In genomic region chr3:116128311-116129204, GRCm38 (mm10) we compare ENCODE assay signal across 8 mouse cellular contexts. TPM values are rescaled to one million over a fixed set of nuclear protein-coding genes. Genes with fewer than 3 reads are reported as not detected.
DNase-seq lines count a peak whose midpoint lies in the region; ATAC-seq and TF ChIP-seq lines count a peak whose summit lies in the region.

No protein-coding gene starts in this region.

- no peak for TF ChIP-seq CTCF in cortical plate, adult 2 months (IDR thresholded peaks at IDR 0.05; ENCODE audit: extremely low read depth, insufficient read depth, low read length)

- TF ChIP-seq POLR2A in cortical plate, adult 2 months (IDR thresholded peaks at IDR 0.05; ENCODE audit: extremely low read depth, insufficient read depth, low read length) = no peak

- no peak for ATAC-seq in hindbrain, embryonic 13.5 days (ENCODE audit: low FRiP score)
- ATAC-seq in midbrain, embryonic 13.5 days = peak; percentile 57

- no peaks in the 10 kb centered on the region for H3K4me1 ChIP-seq in cortical plate, adult 2 months (ENCODE audit: control insufficient read depth, insufficient read depth, low read length)
- H3K4me1 ChIP-seq in hindbrain, embryonic 13.5 days (replicated peaks) = peaks cover 14% of the 10 kb centered on the region; the same call in 1 of the 2 replicates
- peaks cover 30% of the 10 kb centered on the region for H3K4me1 ChIP-seq in midbrain, embryonic 13.5 days (replicated peaks)

- peak overlapping the region; percentile 48 for H3K4me2 ChIP-seq in hindbrain, embryonic 13.5 days
- H3K4me2 ChIP-seq in midbrain, embryonic 13.5 days (replicated peaks) = peak overlapping the region; percentile 52

- no peak overlapping the region for H3K27ac ChIP-seq in cortical plate, adult 2 months (ENCODE audit: insufficient read depth, low read length)
- peak overlapping the region; percentile 55 for H3K27ac ChIP-seq in hindbrain, embryonic 13.5 days
- H3K27ac ChIP-seq in midbrain, embryonic 13.5 days = peak overlapping the region; percentile 72

- intact Hi-C loops in left cerebral cortex, postnatal 14 days (cut with DNase I) = no loop called here

- no peaks in the 10 kb centered on the region for H3K27me3 ChIP-seq in hindbrain, embryonic 13.5 days
- H3K27me3 ChIP-seq in midbrain, embryonic 13.5 days = no peaks in the 10 kb centered on the region

- no peaks in the 10 kb centered on the region for H3K36me3 ChIP-seq in hindbrain, embryonic 13.5 days
- H3K36me3 ChIP-seq in midbrain, embryonic 13.5 days = peaks cover 5% of the 10 kb centered on the region; the same call in 1 of the 2 replicates

- peak overlapping the region; percentile 49; the same call in 1 of the 2 replicates for H3K9ac ChIP-seq in hindbrain, embryonic 13.5 days
- H3K9ac ChIP-seq in midbrain, embryonic 13.5 days (replicated peaks) = peak overlapping the region; percentile 43

- H3K9me3 ChIP-seq in hindbrain, embryonic 13.5 days = no peaks in the 10 kb centered on the region
- H3K9me3 ChIP-seq in midbrain, embryonic 13.5 days = no peaks in the 10 kb centered on the region

- DNase-seq in kidney, adult 18-20 months = peak; percentile 5
- no peak for DNase-seq in kidney, postnatal 10 days
- no peak for DNase-seq in frontal cortex, postnatal 14 days (ENCODE audit: low spot score in 2 of 2)
- DNase-seq in frontal cortex, postnatal 36 days (ENCODE audit: low spot score in 2 of 2) = no peak
- DNase-seq in left cerebral cortex, postnatal 14 days (ENCODE audit: low spot score in 2 of 2) = no peak

- peak overlapping the region; percentile 36 for H3K4me3 ChIP-seq in cortical plate, adult 2 months (ENCODE audit: insufficient read depth, low read length)
- H3K4me3 ChIP-seq in hindbrain, embryonic 13.5 days = peak overlapping the region; percentile 33
- peak overlapping the region; percentile 38 for H3K4me3 ChIP-seq in midbrain, embryonic 13.5 days (replicated peaks)

- 44% methylated on average over 17 of the region's 18 CpGs for WGBS in hindbrain, embryonic 13.5 days
- 29% methylated on average over 18 of the region's 18 CpGs for WGBS in midbrain, embryonic 13.5 days

RNA-seq across cellular contexts. Expression of gene Vcam1, which starts 0.9 kb away (rescaled TPM):
- polyA plus RNA-seq in cortical plate, adult 2 months (2012; rRNA removed) = 17.3 and 17.5 TPM in 2 replicates
- 45.4 and 49.2 TPM in 2 replicates for polyA plus RNA-seq in hindbrain, embryonic 13.5 days (2015; fragmentation: Nextera tagmentation; extraction: Ambion mirVana)
- polyA plus RNA-seq in midbrain, embryonic 13.5 days (2015; fragmentation: Nextera tagmentation; extraction: Ambion mirVana) = 38.5 and 44.4 TPM in 2 replicates
- total RNA-seq in left cerebral cortex, postnatal 14 days (2021) = 10 to 100 TPM; 34.6 to 35.2 TPM
